Mouse (Mus musculus) cerebellum, postnatal 36 days (tissue): Measurements from ENCODE around the gene Cabp1.
"Not testable (repeated sequence)": the region's sequence is repeated elsewhere in the genome, so short reads cannot be mapped to it uniquely, and the experiment has no call there.

Experiments
- DNase-seq, 2 experiments: peaks; one replicate each; pipeline ENCODE4 v3.0.0; 2021 to 2022; ENCODE audit warnings: mixed read lengths in 2 of 2

The Cabp1 gene

GRCm38 (mm10) chr5:115170150-115170549, 24.0 kb downstream of the Cabp1 start:
- DNase-seq: no peak

GRCm38 (mm10) chr5:115168641-115169415, 25.4 kb downstream of the Cabp1 start:
- no peak for DNase-seq

- DNase-seq: no peak
Observed at GRCm38 (mm10) chr5:115167396-115167795, 26.8 kb downstream of the Cabp1 start.

- no peak for DNase-seq
Observed at GRCm38 (mm10) chr5:115166815-115167194, 27.4 kb downstream of the Cabp1 start.

GRCm38 (mm10) chr5:115165895-115166814, 28.0 kb downstream of the Cabp1 start:
- DNase-seq: peak; percentile 66 to 67

- DNase-seq: peak; percentile 43 to 44
Observed at GRCm38 (mm10) chr5:115165351-115165750, 28.8 kb downstream of the Cabp1 start.

- not testable (repeated sequence) for DNase-seq
Observed at GRCm38 (mm10) chr5:115164446-115164845, 29.7 kb downstream of the Cabp1 start.

GRCm38 (mm10) chr5:115163563-115163962, 30.6 kb downstream of the Cabp1 start:
- peak; percentile 60 to 66 for DNase-seq

- DNase-seq: not testable (repeated sequence)
Observed at GRCm38 (mm10) chr5:115161940-115162279, 32.3 kb downstream of the Cabp1 start.

- no peak for DNase-seq
Observed at GRCm38 (mm10) chr5:115161064-115161939, 32.9 kb downstream of the Cabp1 start.

GRCm38 (mm10) chr5:115160655-115161054, 33.5 kb downstream of the Cabp1 start:
- no peak for DNase-seq

- no peak for DNase-seq
Observed at GRCm38 (mm10) chr5:115159165-115159564, 35.0 kb downstream of the Cabp1 start.

GRCm38 (mm10) chr5:115158040-115158983, 35.9 kb downstream of the Cabp1 start, which contains the start of gene Mlec:
Mlec (minus strand) TSS chr5:115158179.
- peak; percentile 97 to 99 for DNase-seq

- no peak for DNase-seq
Observed at GRCm38 (mm10) chr5:115156933-115157589, 37.1 kb downstream of the Cabp1 start.

- no peak for DNase-seq
Observed at GRCm38 (mm10) chr5:115156401-115156800, 37.8 kb downstream of the Cabp1 start.

GRCm38 (mm10) chr5:115155831-115156230, 38.4 kb downstream of the Cabp1 start:
- DNase-seq: no peak

- no peak for DNase-seq
Observed at GRCm38 (mm10) chr5:115155156-115155631, 39.0 kb downstream of the Cabp1 start.

- DNase-seq: no peak
Observed at GRCm38 (mm10) chr5:115152132-115152956, 41.8 kb downstream of the Cabp1 start.

- DNase-seq: no peak
Observed at GRCm38 (mm10) chr5:115151457-115151856, 42.7 kb downstream of the Cabp1 start.

GRCm38 (mm10) chr5:115150991-115151390, 43.2 kb downstream of the Cabp1 start:
- no peak for DNase-seq
